Mouse (Mus musculus) 3T3-L1 (cell line): ENCODE measurements around the gene Mustn1.

Source experiments
- DNase-seq: peaks from one replicate; pipeline ENCODE4 v3.0.0-alpha.2; 2015; ENCODE audit warnings: low read depth, low spot score

Mustn1 gene

DNA sequence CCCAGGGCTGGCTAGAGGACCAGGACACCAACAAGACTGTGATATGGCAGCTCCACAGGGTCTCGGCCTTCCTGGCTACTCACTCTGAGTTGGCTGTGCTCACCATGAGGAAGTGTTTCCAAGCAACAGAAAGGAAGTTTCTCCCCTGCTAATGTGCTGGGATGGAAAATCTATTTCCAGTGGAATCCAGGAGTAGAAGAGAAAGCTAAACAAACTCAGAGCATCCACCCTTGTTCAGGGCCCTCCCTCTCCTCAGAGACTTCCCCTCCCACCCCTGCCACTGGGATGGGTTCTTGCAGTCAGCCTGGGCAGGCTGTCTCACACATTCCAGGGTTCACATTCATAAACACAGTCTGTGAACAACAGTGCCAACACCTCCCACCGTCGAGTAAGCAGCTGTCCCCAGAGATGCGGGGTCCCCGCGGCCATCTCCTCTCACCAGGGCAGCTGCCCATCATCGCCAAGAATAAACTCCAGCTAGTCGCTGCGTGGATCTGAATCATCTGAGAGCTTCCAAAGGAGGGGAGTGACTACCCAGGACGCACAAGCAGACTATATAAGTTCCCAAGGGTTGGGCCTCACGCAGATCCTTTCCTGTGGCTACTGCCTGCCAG is at the start of gene Mustn1:
Gene Mustn1 (plus strand): TSS at position 243 of the 614 bp plus-strand sequence.
- peak; percentile 62 for DNase-seq

DNA sequence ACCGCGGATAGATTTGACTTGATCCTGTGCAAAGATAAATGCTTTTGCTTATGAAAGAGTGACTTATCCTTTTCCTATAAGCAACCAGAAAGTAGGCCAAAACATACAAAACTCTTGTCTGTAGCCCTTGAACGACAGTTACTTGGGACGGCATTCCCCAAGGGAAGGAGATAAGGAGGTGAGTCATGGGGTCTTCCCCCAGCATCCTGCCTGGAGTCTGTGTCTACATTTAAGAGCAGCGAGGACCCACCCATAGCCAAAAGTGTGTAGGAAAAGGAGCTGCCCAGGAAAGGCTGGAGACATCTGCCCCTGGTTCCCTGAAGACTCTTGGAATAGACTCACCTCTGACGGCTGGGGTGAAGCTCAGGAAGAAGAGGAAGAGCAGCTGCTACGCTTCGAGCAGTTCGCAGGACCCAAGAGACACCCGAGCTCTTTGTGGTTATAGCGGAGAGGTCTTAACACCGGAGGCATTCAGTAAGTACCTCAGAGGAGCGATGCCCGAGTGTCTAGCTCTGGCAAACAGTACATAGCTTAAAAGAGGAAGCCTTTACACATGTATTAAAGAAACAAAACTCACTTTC is 41.5 kb upstream of the Mustn1 start:
- peak; percentile 55 for DNase-seq

DNA sequence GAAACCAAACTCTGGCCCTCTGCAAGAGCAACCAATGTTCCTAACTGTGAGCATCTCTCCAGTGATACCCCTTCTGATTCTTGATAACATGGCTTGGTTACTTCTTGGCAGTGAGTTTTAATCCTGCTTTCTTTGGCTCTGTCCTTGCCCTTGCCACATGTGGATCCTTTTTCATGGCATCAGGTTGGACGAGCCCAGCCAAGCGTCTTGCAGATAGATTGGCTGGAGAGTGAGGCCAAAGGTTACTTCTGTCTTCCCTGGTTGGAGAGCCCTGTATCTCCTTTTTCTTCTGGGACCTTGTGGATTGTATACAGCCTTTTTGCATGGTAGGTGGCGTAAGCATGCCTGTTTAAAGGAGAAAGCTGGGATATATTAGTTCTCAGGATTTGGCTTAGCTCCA is 35.3 kb upstream of the Mustn1 start:
- no peak for DNase-seq

DNA sequence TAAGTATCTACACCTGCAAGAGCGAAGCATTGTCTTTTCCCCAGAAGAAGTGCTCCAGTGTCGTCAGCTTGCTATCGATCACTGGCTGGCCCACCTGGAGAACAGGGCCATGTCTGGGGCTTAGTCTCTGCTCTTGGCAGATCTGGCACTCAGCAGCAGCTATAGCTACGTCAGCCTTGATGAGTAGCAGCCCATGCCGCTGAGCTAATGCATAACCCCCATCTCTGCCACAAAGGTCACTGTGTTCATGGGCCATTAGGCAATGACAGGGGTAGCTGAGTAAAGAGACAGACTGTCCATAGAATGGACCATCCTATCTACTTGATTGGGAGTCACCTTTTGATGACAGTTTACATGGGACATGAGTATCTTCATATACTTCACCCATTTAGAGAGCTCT is 28.5 kb upstream of the Mustn1 start:
- no peak for DNase-seq

DNA sequence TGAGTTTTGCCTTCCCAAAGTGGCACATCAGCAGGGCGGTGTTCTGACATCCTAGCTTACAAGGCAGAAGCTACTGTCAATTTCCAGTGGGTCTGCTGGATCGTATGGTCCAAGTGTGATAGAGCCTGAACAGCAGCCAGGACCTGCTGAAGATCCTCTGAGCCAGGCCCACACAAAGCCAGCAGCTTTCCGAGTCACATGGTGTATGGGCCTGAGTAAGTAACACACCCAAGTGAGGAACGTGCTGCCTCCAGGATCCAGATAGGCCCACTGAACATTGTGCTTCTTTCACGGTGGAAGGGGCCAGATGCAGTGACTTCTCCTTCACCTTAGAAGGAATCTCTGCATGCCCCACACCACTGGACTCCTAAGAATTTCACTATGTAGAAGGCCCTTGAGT is 26.7 kb upstream of the Mustn1 start:
- no peak for DNase-seq

DNA sequence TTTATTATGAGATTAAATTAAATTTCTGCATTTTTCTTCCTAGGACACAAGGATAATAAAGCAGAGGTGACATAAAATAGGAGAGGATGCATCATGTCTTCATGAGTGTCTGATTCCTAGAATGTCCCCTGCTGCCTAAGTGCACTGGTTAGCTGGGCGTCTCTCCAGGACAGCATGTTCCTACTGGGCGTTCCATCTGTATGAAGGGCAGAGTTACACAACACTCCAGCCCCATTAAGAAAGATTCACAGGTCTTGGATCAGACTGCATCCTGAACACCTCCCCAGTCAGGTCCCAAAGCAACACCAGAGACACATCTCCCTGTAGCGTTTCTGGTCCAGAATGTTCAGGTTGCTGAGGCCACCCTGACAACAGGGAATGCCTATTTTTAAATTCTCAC is 23.7 kb upstream of the Mustn1 start:
- DNase-seq, result no peak

DNA sequence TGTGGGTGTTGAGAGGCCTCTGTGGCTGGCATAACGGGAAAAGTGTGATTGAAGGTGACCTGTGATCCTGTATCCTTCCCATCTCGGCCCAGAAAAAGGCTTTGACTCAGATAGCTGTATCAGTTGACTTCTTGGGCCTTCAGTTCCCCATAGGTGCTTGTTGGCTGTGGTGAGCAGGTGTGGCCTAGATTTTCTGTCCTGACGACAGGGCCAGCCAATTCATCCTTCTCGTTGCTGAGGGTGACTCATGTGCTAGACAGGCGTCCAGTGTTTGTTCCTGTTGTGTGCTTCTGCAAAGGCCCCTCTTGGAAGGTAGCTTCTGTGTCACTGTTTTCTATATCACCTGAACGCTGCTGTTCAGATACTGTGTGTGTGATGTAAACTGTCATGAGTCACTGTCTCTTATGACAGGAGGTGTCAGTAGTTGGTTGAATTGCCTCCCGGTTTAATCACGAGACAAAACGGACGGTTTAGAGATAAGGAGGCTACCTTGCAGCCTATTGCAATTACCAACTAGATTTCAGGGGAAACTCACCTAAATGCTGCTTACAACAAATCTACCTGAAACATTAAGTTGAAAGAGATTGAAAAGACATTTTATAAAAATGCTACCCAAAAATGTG is 22.0 kb upstream of the Mustn1 start:
- no peak for DNase-seq

DNA sequence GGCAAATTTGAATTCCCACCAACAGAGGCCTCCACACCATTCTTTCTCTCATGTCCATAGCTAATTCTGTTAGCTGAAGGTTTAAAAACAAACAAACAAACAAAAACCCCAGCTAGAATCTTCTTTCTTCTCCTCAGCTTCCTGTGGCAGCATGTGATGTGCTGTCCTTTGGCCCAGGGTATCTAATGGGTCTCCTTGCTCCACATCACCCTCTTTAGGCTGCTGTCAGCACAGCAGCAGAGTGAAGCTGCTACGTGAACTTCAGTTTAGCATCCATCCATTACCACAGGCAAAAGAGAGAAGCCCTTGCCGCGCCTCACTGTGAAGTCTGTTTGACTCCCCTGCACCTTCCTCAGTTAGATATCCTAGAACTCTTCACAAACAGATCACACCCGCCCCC is 21.0 kb upstream of the Mustn1 start:
- peak; percentile 44 for DNase-seq

DNA sequence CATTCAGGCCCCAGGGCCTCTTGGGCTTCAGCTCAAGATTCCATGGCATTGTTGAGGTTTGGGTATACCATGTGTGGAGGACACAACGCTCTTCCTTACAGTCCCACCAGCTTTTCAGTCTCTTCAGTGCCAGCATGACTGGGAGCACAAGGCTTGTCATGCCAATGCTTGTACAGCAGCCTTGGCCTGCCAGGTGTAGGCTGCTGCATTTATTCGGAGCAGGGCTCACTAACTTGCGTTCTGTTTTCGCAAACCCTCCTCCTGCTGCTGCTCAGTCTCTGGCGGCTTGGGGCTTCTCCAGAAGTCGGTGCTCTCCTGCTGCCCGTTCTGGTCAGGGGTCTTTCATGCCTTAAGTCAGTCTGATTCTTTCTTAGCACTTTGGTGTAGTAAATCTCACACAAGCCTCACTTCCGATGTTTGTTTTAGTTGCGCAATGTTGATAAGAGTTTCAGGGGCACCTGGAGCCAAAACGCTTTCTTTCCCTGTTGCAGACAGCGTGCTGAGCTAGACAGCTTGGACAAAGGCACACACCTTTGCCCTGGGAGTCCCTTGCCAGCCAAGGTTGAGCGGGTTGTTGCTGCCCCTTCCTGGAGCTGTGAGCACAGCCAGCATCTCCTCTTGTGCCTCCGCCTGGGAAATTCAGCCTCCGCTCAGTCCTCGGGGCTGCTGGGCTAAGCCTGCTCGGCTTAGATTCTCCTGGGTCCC is 17.4 kb upstream of the Mustn1 start:
- DNase-seq, result no peak

DNA sequence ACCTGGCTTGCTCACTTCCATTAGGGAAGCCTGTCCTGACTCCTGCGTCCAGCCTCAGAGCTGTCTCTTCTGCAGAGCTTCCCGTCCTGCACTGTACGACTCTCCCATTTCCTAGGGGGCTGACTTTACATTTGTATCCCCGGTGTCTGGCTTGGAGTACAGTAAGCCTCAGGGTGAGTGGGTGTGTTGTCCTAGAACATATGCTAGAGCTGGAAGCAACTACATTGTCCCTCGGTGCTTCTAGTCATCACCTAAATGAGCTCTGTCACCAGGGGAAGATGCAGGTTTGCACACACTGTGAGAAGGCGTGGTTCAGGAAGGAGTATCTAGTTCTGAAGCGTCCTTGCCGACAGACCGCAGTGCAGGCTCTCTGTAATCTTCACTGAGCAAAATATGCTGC is 16.6 kb upstream of the Mustn1 start:
- no peak for DNase-seq

DNA sequence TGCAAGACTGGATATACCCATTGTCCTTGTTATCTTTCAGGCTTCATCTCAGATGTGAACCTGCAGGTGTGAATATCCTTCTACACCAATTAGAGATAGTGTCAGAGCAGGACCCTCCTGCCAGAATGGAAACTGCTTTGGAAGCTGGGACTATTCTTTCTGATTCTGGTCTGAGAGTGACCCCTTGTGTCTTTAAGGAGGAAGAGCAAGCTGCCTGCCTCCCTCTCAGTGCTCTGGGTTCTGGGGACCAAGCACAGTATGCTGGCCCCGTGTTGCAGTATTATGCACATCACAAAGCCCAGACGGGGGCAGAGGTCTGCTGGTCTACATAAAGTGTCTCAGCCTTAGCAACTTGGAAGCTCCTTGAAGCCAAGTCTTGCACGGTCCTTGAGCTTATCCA is 13.7 kb upstream of the Mustn1 start:
- DNase-seq, result peak; percentile 49

DNA sequence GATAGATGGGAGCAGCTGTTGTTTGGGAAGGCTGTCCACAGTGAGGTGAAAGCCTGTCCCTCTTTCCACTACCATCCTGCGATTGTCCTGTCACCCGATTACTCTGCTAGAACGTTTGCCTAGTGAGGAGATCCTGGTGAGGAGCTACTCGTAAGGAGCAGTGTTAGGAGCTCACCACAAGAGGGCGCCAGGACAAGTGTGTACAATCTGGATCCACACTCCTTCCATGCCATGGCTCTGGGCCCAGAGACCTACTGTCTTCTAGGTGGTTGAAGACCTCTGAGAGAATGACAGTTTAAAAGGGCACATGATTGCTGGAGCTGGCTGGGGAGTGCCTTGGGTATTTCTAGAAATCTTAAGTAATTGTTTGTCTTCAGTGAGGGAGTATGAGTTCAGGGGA is 12.0 kb upstream of the Mustn1 start:
- DNase-seq, result peak; percentile 82

DNA sequence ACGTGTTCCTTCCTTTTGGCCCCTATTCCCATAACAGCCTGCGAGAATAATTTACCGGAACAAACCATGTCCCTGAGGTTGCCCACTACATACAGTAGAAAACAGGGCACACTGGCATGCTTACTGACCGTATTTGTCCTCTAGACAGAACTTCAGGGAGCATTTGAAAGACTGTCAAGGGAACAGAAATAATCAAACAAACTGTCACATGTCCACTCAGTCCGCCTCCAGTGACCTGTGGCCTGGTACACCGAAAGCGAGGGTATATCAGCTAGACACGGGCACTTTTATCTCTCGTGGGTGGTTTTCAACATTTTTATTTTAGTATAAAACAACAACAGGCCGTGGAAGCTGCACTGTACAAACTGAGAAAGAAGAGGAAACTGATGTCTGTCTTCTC is 10.2 kb upstream of the Mustn1 start:
- no peak for DNase-seq

DNA sequence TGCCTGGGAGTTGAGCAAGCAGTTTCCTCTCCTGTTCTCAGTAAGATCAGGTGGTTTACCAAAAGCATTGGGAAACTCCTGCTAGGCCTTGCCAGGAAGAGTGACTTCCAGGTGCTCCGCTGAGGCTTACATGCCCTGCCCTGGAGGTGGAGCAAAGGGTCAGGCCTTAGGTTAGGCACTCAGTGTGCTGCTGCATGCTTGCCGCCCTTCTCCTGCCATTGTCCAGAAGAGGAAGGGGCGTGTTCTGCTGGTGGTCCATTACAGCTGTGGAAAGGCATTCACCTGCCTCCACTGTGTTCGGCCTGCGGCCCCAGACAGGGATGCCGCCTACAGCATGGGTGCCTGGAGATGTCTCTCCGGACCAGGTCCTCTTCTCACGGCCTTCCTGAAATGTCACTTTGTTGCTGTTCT is 9.6 kb upstream of the Mustn1 start:
- DNase-seq, result no peak

DNA sequence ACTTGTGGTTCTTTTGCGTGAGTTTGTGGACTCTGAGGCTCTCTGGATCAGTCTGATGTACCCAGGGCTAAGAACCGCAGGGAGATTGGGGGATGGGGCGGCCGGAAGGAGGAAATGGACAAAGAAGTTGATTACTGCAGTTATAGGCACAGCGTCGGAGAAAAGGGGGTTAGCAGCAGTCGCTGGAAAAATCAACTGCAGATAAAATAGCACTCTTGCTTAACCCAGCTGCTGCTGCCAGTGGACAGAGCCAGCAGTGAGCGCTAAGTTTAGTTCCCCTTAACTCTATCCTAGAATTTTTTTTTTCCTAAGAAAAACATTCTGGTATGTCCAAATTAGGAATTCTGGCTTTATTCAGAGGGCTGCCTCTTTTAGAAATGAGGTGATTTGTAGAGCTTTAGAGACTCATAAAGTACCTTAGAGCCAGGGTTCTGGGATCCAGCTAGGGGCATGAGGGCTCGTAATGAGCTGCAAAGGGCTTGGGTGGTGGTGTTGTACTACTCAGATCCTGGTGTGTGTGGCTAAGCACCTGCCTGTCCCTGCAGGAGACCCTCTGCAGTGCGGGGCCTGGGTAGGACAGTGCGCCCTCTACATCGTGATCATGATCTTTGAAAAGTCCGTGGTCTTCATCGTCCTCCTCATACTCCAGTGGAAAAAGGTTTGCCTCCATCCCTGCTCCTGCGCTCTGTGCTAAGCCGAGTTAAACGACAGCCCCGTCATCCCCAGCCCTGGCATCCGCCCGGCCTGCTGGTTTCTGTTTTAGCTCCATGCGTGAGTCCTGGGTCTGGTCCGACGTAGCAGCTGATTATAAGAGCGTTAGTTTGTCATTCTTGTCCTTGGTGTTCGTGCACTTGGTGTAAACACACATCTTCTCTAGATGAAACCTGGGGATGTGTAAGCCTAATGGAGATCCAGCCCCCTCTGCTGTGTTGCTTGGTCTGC is 8.5 kb upstream of the Mustn1 start:
- DNase-seq, result no peak

DNA sequence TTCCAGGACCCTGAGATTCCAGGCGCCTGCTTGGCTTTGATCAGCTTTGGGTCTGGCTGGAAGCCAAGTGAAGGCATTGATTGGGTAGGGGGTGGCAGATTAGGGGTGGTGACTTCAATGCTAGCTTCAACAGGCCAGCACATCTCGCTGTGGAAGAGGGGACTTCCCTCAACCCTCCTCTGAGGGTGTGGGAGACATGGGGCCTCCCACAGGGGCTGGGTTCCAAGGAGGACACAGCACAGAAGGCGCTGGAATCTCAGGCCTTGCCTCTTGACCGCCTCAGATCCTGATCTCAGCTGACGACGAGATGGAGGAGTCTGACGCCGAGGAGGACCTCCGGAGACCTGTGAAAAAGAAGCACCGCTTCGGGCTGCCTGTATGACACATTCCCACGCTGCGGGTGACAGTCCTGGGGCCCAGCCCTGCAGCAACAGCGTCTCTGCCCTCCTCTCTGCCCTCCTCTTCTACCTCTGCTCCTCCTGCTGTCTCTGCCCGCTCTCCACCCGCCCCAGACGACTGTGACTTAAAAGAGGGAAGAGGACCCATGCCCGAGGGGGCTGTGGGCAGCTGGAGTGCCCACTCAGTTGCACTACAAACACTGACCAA is 4.8 kb upstream of the Mustn1 start:
- DNase-seq, result no peak

DNA sequence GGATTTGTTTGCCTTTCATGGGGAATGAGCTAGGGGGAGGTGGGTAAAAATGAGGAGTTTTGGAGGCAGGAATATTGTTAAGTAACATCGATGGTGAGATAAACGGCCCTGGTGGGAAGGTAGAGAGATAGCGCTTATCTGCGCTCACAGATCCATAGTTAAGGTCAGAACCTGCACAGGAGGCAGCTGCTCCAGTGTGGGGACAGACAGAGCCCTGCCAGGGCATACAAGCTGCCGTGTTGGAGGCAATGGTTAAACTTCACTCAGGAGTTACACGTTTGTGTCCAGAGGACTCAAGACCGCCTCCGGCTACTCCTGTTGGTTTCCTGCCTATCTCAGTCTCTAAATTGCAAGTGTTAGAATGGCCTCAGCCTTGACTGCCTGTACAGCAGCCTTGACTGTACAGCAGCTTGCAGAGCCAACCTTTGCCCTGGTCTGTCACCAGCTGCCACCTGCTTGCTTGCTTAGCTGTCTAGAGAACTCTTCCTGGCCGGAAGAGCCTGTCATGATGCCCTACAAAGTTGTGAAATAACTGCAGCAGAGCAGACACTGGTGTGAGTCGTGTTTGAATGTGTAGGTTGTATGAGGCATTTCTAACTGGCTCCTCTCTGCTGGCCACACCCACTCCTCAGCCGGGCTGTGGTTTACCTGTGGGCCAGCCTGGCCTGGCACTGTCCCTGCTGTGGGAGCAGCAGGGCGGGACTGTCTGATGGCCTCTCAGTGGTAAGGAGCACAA is 3.7 kb upstream of the Mustn1 start:
- peak; percentile 44 for DNase-seq

DNA sequence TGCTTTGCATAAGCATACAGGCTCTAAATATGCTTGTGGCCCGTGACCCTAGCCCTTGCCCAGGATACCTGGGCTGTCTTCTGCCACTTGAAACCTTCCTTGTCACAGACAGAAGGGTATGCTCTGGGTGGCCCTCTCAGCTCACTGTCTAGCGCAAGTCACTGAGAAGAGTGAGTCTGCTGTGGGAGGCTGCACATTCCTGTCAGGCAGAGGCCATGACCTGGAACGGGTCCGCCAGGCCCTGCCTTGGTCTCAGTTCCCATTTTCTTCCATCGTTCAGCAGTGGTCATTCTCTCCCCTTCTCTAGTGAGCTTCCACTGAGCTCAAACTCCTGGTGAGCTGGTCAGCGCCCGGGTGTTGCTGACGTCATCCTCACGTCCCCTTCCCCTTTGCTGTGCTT is 3.0 kb upstream of the Mustn1 start:
- DNase-seq, result no peak

DNA sequence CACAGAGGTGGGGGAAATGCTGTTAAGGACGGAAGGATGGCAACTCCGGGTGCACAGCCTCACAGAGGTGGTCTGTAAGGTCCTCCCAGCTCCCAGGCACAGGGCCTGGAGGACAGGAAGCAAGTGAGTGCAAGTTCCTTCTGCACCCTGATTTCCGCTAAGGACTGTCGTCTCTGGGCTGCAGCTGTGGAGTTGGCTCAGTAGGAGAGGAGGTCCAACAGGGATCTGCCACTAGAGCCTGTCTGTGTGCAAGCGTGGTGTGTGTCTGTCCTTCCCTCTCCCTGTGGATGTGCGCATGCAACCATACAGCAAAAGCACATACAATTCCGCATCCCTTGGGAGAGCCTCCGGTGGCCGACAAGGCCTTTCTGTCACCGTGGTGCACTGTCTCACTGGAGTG is 2.5 kb upstream of the Mustn1 start:
- no peak for DNase-seq

DNA sequence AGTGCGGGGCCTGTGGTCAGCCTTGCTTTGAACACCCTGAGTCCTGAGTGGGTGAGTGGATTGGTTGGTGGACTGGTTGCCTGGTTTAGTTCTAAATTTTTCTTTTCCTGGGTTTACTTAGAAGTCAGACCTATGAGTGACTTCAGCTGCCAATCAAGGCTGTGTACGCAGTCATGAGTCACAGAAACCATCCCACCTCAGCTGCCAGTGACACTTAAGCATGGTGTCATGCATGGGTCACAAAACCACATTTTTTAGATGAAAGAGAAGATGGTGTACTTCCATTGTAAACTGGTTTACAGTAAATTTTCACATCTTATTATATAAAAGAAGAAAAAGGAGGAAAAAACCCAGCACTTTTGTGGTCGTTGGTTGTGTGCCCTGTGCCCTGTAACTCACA is 1.2 kb upstream of the Mustn1 start:
- DNase-seq, result peak; percentile 55

DNA sequence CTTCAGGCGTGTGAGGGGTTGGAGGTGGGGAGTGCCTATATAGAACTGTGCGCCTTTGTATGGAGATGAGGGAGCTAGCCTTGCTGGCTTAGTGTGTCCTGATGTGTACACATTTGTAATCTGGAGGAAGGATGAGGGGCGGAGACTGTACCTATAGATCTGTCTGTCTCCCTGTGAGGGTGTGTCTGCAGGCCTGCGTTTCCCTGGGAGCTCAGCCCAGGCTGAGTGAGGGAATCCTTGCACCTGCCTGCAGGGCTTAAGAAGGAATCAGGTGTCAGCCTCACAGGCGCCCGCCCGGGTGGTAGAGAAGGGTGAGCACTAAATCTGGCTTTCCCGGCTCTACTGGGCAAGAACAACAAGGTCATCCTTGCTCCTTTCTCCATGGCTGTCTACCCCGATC is 794 bp downstream of the Mustn1 start:
- DNase-seq, result no peak
